Mouse (Mus musculus): ENCODE measurements around the gene Shroom1.

DNA sequence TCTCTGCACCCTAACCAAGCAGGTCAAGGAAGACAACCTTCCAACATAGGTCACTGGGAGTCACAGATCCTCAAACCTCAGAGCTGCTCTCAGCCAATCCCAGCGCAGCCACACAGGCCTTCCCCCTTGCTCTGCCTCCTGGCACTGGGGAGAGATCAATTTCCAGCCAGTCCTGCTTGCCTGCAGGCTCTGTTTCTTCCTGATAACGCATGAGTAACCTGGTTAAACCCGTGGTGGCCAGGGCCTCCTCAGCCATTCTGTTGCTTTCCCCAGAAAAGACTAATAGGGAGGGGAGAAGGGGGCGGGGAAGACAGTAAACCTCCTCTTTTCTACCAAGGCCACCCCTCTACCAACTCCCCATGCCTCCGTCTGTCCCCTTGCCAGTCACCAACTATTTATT is 4.7 kb downstream of the Shroom1 start:
- TF ChIP-seq POLR2A (IDR thresholded peaks at IDR 0.05; ENCODE audit: low read depth, low read length) (no peak), CTCF (IDR thresholded peaks at IDR 0.05; ENCODE audit: extremely low read depth, insufficient read depth, insufficient read length, insufficient replicate concordance) (no peak)

Measured in spleen, adult 2 months (tissue).